Mouse (Mus musculus) hindbrain, postnatal 0 days (tissue): ENCODE results near the gene Kif26b. TPM values are rescaled to one million over a fixed set of nuclear protein-coding genes. Genes with fewer than 3 reads are reported as not detected.

ENCODE experiments used
- ATAC-seq: fragments of 200-750 bp; cut with Nextera tagmentation; 2 replicates; pipeline ENCODE4 v1.8.0; 2017; ENCODE audit warnings: mild to moderate bottlenecking, moderate TSS enrichment, moderate library complexity
- DNase-seq: peaks from one replicate; pipeline ENCODE4 v3.0.0-alpha.2; 2015; ENCODE audit warnings: low spot score
- H3K27ac ChIP-seq: fragments of 300-500 bp; sonication (generic); 2 replicates; pipeline ENCODE4 v1.5.1; 2014; ENCODE audit warnings: mild to moderate bottlenecking
- H3K27me3 ChIP-seq: fragments of 300-500 bp; sonication (generic); 2 replicates; pipeline ENCODE4 v1.6.1; 2014; ENCODE audit warnings: low read length, mixed read lengths; ENCODE audit not compliant: insufficient read depth
- H3K36me3 ChIP-seq: fragments of 300-500 bp; sonication (generic); 2 replicates; pipeline ENCODE4 v1.6.1; 2014; ENCODE audit warnings: low read length, mixed read lengths; ENCODE audit not compliant: insufficient read depth
- H3K4me1 ChIP-seq: fragments of 300-500 bp; sonication (generic); 2 replicates; pipeline ENCODE4 v1.6.1; 2014; ENCODE audit warnings: antibody characterized with exemption, low read length, mixed read lengths; ENCODE audit not compliant: insufficient read depth
- H3K4me2 ChIP-seq: fragments of 300-500 bp; sonication (generic); 2 replicates; pipeline ENCODE4 v1.6.1; 2014; ENCODE audit warnings: low read depth, mild to moderate bottlenecking, low read length, moderate library complexity, mixed read lengths
- H3K4me3 ChIP-seq: fragments of 300-500 bp; sonication (generic); 2 replicates; pipeline ENCODE4 v1.5.1; 2014; ENCODE audit warnings: low read length
- H3K9ac ChIP-seq: fragments of 300-500 bp; sonication (generic); replicated peaks from 2 replicates; pipeline ENCODE4 v1.6.1; 2014; ENCODE audit warnings: mild to moderate bottlenecking, low read length, moderate library complexity, mixed read lengths
- H3K9me3 ChIP-seq: fragments of 300-500 bp; sonication (generic); 2 replicates; pipeline ENCODE4 v1.6.1; 2016; ENCODE audit warnings: low read length, mixed read lengths
- CTCF ChIP-seq: IDR thresholded peaks from 2 replicates; pipeline ENCODE4 v1.5.1; 2016; ENCODE audit warnings: antibody characterized with exemption, control low read depth, low read depth
- WGBS: fragments of 180-500 bp; shearing (Covaris S2); extraction: QIAGEN DNeasy Blood & Tissue Kit; methylation state at CpG from one replicate; pipeline ENCODE4 v1.1.7; 2014; 5-methylcytosine and 5-hydroxymethylcytosine counted together
- polyA plus RNA-seq: library from polyadenylated mRNA; unstranded; fragments of >200 nt; fragmentation: Nextera tagmentation; extraction: Ambion mirVana; gene quantifications from 2 replicates; pipeline ENCODE4 v1.2.1, GENCODE M21; 2015
- total RNA-seq: library from RNA; depleted of rRNA; stranded (reverse); fragments of >200 nt; gene quantifications from 2 replicates; pipeline ENCODE4 v1.2.3, GENCODE M21; 2014

Kif26b gene
- total and polyA plus RNA-seq, 2 experiments from 2014 or later, result 5.8 to 59.7 TPM

GRCm38 (mm10) chr1:178910951-178911350 is 382.0 kb downstream of the Kif26b start:
- peak; percentile 66 for DNase-seq
- no peaks in the 10 kb centered on the region for H3K36me3 ChIP-seq
- peak overlapping the region; percentile 37; the same call in 1 of the 2 replicates for H3K27ac ChIP-seq
- peak; percentile 16; the same call in 1 of the 2 replicates for ATAC-seq
- no peak overlapping the region for H3K4me3 ChIP-seq
- whole genome bisulfite sequencing, result 30% methylated on average over 14 of the region's 14 CpGs
- H3K9ac ChIP-seq, result no peak overlapping the region
- no peaks in the 10 kb centered on the region for H3K27me3 ChIP-seq
- H3K4me1 ChIP-seq, result no peaks in the 10 kb centered on the region; the same call in 1 of the 2 replicates
- H3K4me2 ChIP-seq, result no peak overlapping the region
- TF ChIP-seq CTCF, result no peak
- H3K9me3 ChIP-seq, result no peaks in the 10 kb centered on the region

DNA sequence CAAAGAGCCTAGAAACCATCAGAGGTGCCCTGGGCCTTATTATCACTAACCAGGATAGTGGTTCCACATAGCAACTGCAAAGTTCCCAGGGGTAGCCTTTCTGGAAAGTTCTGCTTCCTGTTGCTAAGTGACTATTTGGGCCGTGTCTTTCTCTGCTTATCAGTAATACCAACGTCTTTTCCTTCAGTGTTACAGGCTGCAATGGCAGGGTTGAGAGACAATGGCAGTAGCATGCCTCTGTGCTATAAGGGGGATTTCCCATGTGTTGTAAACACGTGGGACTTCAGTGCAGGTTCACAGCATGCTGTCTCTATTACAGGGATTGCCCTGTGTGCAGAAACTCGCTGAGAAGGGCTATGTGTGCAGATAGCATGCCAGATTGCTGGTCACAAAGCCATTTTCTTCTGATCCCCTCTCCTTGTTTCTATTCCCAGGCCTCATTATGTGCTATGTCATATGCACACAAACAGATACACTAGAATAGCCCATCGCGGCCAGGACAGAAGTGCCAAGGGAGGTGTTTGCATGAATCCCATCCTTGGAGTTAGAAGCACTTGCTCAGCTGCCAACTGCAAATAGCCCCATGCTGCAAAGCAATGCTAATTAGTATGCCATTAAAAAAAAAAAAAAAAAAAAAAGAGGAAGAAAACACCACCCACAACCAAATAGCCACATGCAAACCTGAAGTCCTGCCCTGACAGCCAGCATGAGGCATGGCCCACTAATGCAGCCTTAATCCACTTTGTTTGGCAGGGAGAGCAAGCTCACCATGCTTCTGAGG is 384.2 kb downstream of the Kif26b start:
- DNase-seq (no peak), ATAC-seq (no peak)
- H3K27ac ChIP-seq, result 0 out of 2 replicates have a peak overlapping the region, but pooled peaks have one; percentile 15
- H3K4me3 ChIP-seq, result no peak overlapping the region
- no peak overlapping the region for H3K9ac ChIP-seq
- H3K36me3 ChIP-seq, result no peaks in the 10 kb centered on the region
- TF ChIP-seq CTCF, result no peak
- no peaks in the 10 kb centered on the region for H3K9me3 ChIP-seq
- no peak overlapping the region for H3K4me2 ChIP-seq
- H3K27me3 ChIP-seq, result no peaks in the 10 kb centered on the region
- H3K4me1 ChIP-seq, result peaks cover 7% of the 10 kb centered on the region
- 30% methylated on average over 6 of the region's 6 CpGs for WGBS

DNA sequence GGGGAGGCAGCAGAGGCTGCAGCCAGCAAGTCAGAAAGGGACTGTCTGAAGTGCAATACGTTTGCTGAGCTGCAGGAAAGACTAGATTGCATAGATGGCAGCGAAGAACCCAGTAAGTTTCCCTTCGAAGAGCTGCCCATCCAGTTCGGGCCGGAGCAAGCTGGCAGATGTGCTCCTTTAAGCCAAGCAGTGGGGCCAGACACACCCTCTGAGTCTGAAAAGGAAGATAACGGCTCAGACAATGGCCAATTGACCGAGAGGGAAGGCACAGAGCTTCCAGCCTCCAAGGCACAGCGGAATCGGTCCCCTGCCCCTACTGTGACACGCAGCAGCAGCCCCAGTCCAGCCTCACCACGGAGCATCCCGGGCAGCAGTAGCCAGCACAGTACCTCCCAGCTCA is 386.1 kb downstream of the Kif26b start:
- Histone ChIP-seq H3K4me3 (no peak overlapping the region), H3K9me3 (no peaks in the 10 kb centered on the region), H3K36me3 (no peaks in the 10 kb centered on the region), H3K27ac (no peak overlapping the region), H3K4me2 (no peak overlapping the region), H3K9ac (no peak overlapping the region), H3K27me3 (no peaks in the 10 kb centered on the region), H3K4me1 (peaks cover 7% of the 10 kb centered on the region)
- WGBS, result 40% methylated on average over 12 of the region's 12 CpGs
- ATAC-seq (no peak), DNase-seq (no peak)
- TF ChIP-seq CTCF, result no peak

GRCm38 (mm10) chr1:178917194-178917902 is 388.4 kb downstream of the Kif26b start:
- Histone ChIP-seq H3K4me1 (peaks cover 7% of the 10 kb centered on the region), H3K4me2 (peak overlapping the region; percentile 26; the same call in 1 of the 2 replicates), H3K9ac (no peak overlapping the region), H3K27ac (no peak overlapping the region), H3K4me3 (no peak overlapping the region), H3K27me3 (no peaks in the 10 kb centered on the region), H3K36me3 (no peaks in the 10 kb centered on the region), H3K9me3 (no peaks in the 10 kb centered on the region)
- ATAC-seq (peak; percentile 36), DNase-seq (peak; percentile 65)
- WGBS, result 40% methylated on average over 31 of the region's 31 CpGs
- peak; percentile 36; the same call in 1 of the 2 replicates for TF ChIP-seq CTCF

- H3K27me3 ChIP-seq, result no peaks in the 10 kb centered on the region
- DNase-seq, result no peak
- H3K4me3 ChIP-seq, result no peak overlapping the region
- WGBS, result 65% methylated on average over 8 of the region's 8 CpGs
- H3K27ac ChIP-seq, result no peak overlapping the region
- no peaks in the 10 kb centered on the region for H3K4me1 ChIP-seq
- no peak overlapping the region for H3K4me2 ChIP-seq
- H3K36me3 ChIP-seq, result 0 out of 2 replicates have a peak, but pooled peaks cover 5% of the 10 kb centered on the region
- H3K9me3 ChIP-seq, result no peaks in the 10 kb centered on the region
- no peak for ATAC-seq
- TF ChIP-seq CTCF, result no peak
- no peak overlapping the region for H3K9ac ChIP-seq
Measured at GRCm38 (mm10) chr1:178924492-178925183, 395.7 kb downstream of the Kif26b start.

GRCm38 (mm10) chr1:178929531-178929930 is 400.6 kb downstream of the Kif26b start:
- no peak overlapping the region for H3K4me2 ChIP-seq
- H3K27me3 ChIP-seq, result no peaks in the 10 kb centered on the region
- no peak for TF ChIP-seq CTCF
- H3K36me3 ChIP-seq, result peaks cover 5% of the 10 kb centered on the region; the same call in 1 of the 2 replicates
- H3K4me3 ChIP-seq, result no peak overlapping the region
- no peak overlapping the region for H3K27ac ChIP-seq
- no peak for DNase-seq
- H3K4me1 ChIP-seq, result no peaks in the 10 kb centered on the region
- no peak for ATAC-seq
- H3K9me3 ChIP-seq, result no peaks in the 10 kb centered on the region
- H3K9ac ChIP-seq, result no peak overlapping the region
- 79% methylated on average over 4 of the region's 4 CpGs for whole genome bisulfite sequencing
